Comparison of ENCODE assay signal across 9 mouse cellular contexts in genomic region chr9:15685215-15685614, GRCm38 (mm10). TPM values are rescaled to one million over a fixed set of nuclear protein-coding genes. Genes with fewer than 3 reads are reported as not detected.
DNase-seq lines count a peak whose midpoint lies in the region; ATAC-seq lines count a peak whose summit lies in the region.
"Had no signal": no experiment of that assay in that cellular context is flagged by ENCODE, and none has a peak within 500 bp of the region (broad histone marks: within the 10 kb centered on the region; RNA-seq: fewer than 3 reads in every experiment).

No protein-coding gene starts in this region.

- DNase-seq in Muller cell, postnatal 12 days (ENCODE audit: inconsistent ontology term), result peak; percentile 42
- peak; percentile 46 for DNase-seq in c-Kit-positive CD71-positive TER-119-negative erythroid progenitor cells, embryonic 14.5 days (ENCODE audit: low read depth)
- DNase-seq in hindbrain, embryonic 11.5 days (ENCODE audit: low spot score), result peak; percentile 90
- peak; percentile 67 for DNase-seq in layer of hippocampus, adult 9-10 months (ENCODE audit: low spot score)
- peak; percentile 81 for DNase-seq in lung, postnatal 10 days
- peak; percentile 82 for DNase-seq in retina, postnatal 1 day
- peak; percentile 43 for DNase-seq in yolk sac, embryonic 10.5 days (ENCODE audit: low spot score)

- peak; percentile 78 for ATAC-seq in forebrain, embryonic 15.5 days (replicated peaks)
- peak; percentile 77 for ATAC-seq in hindbrain, embryonic 11.5 days (ENCODE audit: low FRiP score)

- WGBS in forebrain, embryonic 15.5 days, result 15% methylated on average over 4 of the region's 4 CpGs
- 15% methylated on average over 4 of the region's 4 CpGs for WGBS in hindbrain, embryonic 11.5 days

- H3K4me2 ChIP-seq in forebrain, embryonic 15.5 days (replicated peaks), result no peak overlapping the region
- no peak overlapping the region for H3K4me2 ChIP-seq in hindbrain, embryonic 11.5 days (replicated peaks; ENCODE audit: low read depth, low read length)
- H3K4me2 ChIP-seq: limb, embryonic 15.5 days had no signal

- no peaks in the 10 kb centered on the region for H3K36me3 ChIP-seq in forebrain, embryonic 15.5 days
- H3K36me3 ChIP-seq in hindbrain, embryonic 11.5 days (ENCODE audit: control insufficient read depth, insufficient read depth, low read length), result no peaks in the 10 kb centered on the region
- H3K36me3 ChIP-seq: limb, embryonic 15.5 days had no signal

- no peak overlapping the region for H3K4me3 ChIP-seq in forebrain, embryonic 15.5 days
- H3K4me3 ChIP-seq in hindbrain, embryonic 11.5 days (ENCODE audit: low read depth, low read length), result no peak overlapping the region
- H3K4me3 ChIP-seq: limb, embryonic 15.5 days had no signal

- no peak overlapping the region for H3K9ac ChIP-seq in forebrain, embryonic 15.5 days (replicated peaks)
- H3K9ac ChIP-seq in hindbrain, embryonic 11.5 days (ENCODE audit: low read depth, low read length), result no peak overlapping the region
- H3K9ac ChIP-seq: limb, embryonic 15.5 days had no signal

- H3K9me3 ChIP-seq in forebrain, embryonic 15.5 days, result no peaks in the 10 kb centered on the region
- no peaks in the 10 kb centered on the region for H3K9me3 ChIP-seq in hindbrain, embryonic 11.5 days (ENCODE audit: control insufficient read depth, low read length)
- H3K9me3 ChIP-seq: limb, embryonic 15.5 days had no signal

- no peaks in the 10 kb centered on the region for H3K4me1 ChIP-seq in forebrain, embryonic 15.5 days
- H3K4me1 ChIP-seq in hindbrain, embryonic 11.5 days (replicated peaks; ENCODE audit: control insufficient read depth, insufficient read depth, low read length), result no peaks in the 10 kb centered on the region
- H3K4me1 ChIP-seq: limb, embryonic 15.5 days had no signal

- H3K27me3 ChIP-seq in forebrain, embryonic 15.5 days, result no peaks in the 10 kb centered on the region
- no peaks in the 10 kb centered on the region for H3K27me3 ChIP-seq in hindbrain, embryonic 11.5 days (ENCODE audit: control insufficient read depth, insufficient read depth, low read length)

- no peak overlapping the region for H3K27ac ChIP-seq in forebrain, embryonic 15.5 days (replicated peaks)
- H3K27ac ChIP-seq in hindbrain, embryonic 11.5 days (ENCODE audit: low read depth, low read length), result no peak overlapping the region
- H3K27ac ChIP-seq: limb, embryonic 15.5 days had no signal

RNA-seq across cellular contexts. Expression of gene Slc36a4, which starts 24.3 kb away (rescaled TPM):
- polyA plus RNA-seq in forebrain, embryonic 15.5 days (2015; fragmentation: Nextera tagmentation; extraction: Ambion mirVana), result 28.6 and 29.8 TPM in 2 replicates
- 17.3 and 20.9 TPM in 2 replicates for polyA plus RNA-seq in hindbrain, embryonic 11.5 days (2014; fragmentation: Nextera tagmentation; extraction: Ambion mirVana)

RNA-seq across cellular contexts. Expression of gene Deup1, which starts 57.5 kb away (rescaled TPM):
- polyA plus RNA-seq in forebrain, embryonic 15.5 days (2015; fragmentation: Nextera tagmentation; extraction: Ambion mirVana), result 1.6 and 1.9 TPM in 2 replicates
- 6.2 and 7.4 TPM in 2 replicates for polyA plus RNA-seq in hindbrain, embryonic 11.5 days (2014; fragmentation: Nextera tagmentation; extraction: Ambion mirVana)
